Mouse (Mus musculus) yolk sac, embryonic 10.5 days (tissue): ENCODE data around the gene Arpp19.
A peak's percentile ranks its signal among the peaks of the same experiment; 100 is the strongest.

Experiments
- DNase-seq: peaks from one replicate; pipeline ENCODE4 v3.0.0-alpha.2; 2017; ENCODE audit warnings: low spot score

The Arpp19 gene

DNA sequence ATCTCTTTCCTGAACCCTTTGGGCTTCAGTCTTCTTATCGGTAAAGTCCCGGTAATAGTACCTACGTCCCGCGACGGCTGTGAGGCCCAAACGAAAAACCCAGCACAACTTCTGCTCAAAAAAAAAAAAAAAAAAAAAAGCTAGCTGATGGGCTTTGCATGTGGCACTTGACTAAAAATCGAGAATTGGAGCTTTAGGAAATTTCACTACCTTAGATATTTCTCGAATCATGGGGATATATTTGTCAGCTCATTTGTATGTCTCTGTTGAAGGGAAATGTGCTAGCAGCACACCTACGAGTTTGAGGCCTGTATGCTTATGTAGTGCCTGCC is 909 bp downstream of the Arpp19 start:
- DNase-seq = no peak

DNA sequence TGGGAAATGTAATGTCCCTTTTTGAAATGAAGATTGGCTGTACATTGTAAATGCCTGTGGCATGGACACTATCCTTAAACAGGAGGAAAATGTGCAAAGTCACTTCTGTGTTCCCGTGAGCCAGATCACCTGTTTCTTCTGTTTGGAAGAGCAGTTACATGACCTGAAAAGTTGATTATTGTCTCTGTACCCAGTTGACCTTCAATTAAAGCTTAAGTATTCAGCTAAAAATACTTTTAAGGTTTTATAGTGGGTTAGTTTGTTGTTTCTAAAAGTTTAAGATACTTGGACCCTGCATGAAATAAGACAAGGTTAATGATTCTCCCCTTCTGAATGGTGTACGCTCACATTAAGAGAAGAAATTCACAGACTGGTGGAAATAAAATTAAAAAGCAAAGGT is 3.2 kb downstream of the Arpp19 start:
- no peak for DNase-seq

DNA sequence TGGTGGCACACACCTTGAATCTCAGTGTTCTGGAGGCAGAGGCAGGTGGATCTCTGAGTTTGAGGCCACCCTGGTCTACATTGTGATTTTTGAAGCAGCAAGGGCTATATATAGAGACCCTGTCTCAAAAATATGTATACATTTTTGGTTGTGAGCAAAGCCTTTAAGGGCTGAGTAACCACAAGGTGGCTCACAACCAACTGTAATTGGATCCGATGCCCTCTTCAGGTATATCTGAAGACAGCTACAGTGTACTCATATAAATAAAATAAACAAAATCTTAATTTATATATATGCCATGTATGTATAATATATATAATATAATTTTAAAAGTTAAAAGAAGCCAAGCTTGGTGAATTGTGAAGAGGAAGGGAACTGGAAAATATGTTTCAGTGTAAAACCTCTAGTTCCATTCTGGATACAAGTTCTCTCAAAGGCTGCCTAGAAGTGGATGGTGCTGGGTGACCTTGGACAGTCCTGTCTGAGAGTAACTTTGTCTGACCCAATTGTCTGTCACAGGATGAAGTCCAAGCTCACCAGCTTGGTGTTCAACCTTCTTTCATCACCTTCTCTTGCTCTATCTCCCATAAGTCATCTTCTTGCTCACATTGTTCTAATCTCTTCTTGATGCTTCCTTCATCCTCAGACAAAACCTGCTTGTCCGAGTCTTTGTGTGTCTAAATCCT is 4.6 kb downstream of the Arpp19 start:
- DNase-seq = no peak

DNA sequence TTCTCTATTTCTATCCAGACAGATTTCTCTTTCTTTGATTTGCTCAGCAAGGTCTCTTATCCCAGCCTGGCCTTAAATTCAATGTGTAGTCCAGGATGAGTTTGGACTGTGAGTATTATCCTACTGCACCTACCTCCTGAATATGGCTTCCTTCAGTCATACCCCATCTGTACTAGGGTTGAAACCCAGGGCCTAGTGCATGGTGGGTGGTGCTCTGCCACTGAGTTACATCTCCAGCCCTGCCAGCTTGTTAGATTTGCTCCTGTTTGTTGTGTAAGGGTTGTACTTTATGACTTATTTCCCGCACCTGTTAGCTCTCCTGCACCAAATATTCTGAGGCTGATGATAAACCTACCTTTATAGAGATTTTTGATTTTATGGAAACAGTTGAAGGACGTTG is 5.8 kb downstream of the Arpp19 start:
- DNase-seq = no peak

DNA sequence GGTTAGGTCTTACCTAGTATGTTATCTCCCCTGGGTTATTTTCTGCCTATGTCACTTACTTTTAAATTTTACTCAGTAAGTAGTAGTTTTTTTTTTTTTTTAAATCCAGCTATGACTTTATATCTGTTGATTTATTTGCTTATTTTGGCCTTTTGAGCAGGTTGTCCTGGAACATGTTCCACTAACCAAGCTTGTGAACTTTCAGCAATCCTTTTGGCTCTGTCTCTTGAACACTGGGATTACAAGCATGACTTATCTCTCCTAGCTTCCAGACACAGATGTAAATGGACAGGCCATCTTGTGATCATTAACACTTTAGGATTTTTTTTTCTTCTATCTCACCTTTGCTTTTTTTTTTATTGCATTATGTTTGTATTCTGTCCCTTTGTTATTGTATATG is 9.7 kb downstream of the Arpp19 start:
- no peak for DNase-seq

DNA sequence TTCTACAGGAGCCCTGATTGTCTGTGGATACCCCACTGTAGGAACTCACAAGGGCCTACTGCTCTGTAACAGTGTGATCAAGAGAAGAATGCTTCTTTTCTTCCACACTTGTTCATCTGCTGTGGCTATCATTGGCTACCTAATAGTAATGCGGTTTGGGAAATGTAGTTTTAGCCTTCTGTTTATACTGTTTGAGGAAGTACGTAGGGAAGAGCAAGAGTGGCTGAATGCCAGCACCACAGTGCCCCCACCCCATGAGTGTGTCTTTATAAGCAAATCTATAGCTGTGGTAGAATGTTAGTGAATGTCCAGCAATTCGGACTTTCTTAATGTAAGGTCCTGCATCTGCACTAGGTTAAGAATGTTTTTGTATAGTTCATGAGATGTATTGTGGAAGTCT is 11.7 kb downstream of the Arpp19 start:
- DNase-seq = no peak

DNA sequence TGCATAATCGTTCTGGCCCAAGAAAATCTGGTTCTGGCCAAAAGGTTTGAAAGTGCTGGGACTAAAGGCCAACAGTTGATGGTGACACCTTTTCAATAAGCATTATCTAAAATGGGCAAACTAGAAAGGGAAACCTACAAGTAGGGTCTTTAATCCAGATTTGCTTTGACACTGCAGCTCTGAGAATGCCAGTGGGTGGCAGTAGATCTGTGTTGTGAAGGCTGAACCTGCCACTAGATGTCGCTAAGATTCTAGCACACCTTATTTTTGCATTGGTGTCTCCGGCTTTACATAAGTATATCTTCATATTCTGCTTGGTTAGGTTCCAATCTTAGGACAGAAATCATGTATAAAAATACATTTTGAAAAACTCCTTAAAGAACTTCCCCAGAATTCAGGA is 12.6 kb downstream of the Arpp19 start:
- DNase-seq = peak; percentile 45

DNA sequence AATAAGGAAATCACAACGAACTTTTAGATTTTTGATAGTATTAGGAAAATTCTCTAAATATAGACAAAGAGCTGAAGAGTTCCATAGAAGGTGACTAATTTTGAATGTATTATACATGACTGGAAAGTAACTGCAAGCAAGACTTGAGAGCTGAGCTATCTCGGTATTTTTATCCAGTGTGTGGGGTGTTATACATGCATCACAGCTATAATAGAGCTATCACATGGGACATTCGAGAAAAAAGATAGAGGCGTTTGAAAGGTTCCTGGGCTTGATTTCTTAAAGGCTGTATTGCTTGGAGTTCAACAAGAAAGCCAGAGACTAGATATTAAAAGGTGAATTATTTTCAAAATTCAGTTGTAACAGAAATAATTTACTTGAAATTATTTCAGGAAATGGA is 14.4 kb downstream of the Arpp19 start:
- no peak for DNase-seq

DNA sequence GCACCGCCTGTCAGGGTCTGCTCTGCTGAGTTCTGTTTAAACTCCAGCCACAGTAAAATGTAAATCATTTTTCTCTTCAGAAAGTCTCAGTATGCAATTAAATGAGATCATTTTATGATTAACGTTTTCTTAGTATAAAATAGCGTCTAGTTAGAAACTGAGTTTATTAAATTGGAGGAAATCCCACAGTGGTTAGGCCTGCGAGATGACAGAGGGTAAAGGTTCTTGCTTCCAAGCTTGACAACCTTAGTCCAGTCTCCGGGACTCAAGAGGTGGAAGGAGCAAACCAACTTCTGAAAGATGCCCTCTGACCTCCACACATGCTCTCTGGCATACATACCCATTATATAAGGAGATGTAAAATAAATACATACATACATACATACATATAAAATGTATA is 17.6 kb downstream of the Arpp19 start:
- no peak for DNase-seq

DNA sequence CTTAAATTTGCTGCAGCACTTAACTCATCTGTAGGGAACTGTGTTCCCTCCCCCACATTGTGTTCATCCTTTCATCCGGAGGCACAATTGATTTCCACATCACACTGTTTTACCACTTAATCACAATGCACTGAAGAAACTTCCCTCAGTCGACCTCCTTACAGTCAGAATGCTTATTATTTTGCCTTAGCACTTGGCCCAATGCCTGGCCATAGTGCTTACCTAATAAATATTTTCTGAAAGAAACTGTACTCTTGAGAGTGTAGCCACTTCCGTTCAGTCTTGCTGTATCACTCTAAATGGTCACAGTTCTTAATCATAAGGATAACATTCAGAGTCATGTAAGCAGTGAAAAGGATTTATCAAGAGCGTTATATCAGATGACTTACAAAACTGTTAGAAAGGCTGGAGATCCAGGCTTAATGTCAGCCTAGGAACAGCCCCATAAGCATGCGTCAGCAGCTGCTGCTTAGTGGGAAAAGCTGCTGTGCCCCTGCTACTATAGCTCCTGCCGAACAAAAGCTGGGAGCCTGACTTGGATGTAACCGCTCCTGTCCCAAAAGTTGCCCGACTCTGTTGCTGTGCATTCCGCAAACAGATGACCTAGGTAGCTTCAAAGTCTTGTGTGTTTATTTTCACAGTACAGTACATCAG is 27.4 kb downstream of the Arpp19 start:
- DNase-seq = no peak

DNA sequence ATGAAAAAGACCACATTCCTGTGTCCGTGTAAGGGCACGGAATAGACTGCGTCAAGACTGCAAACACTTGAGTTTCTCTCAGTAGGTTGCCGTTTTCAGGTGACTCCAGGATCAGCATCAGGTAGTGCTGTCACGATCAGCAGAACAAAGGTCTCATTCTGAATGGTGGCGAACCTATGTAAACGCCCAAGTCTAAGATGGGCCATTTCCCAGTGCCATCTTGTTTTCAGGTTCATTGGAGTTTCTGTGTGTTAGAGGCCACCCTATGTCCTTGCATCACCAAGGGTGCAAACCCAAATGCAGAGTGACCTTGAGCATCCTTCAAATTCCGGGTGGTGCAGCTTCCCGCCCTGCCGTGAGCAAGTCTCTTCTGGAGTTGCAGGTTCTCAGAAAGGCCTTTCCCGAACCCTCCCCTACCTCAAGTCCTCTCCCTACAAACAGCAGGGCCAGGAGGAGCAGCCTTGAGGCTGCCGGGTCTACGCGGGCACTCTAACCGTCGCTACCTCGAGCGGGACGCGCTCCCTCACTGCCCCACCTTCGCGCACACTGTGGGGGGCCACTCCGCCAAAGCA is 33.1 kb downstream of the Arpp19 start, which contains the start of gene Myo5a:
Gene Myo5a (plus strand): TSS at position 559 of the 572 bp plus-strand sequence.
- no peak for DNase-seq

DNA sequence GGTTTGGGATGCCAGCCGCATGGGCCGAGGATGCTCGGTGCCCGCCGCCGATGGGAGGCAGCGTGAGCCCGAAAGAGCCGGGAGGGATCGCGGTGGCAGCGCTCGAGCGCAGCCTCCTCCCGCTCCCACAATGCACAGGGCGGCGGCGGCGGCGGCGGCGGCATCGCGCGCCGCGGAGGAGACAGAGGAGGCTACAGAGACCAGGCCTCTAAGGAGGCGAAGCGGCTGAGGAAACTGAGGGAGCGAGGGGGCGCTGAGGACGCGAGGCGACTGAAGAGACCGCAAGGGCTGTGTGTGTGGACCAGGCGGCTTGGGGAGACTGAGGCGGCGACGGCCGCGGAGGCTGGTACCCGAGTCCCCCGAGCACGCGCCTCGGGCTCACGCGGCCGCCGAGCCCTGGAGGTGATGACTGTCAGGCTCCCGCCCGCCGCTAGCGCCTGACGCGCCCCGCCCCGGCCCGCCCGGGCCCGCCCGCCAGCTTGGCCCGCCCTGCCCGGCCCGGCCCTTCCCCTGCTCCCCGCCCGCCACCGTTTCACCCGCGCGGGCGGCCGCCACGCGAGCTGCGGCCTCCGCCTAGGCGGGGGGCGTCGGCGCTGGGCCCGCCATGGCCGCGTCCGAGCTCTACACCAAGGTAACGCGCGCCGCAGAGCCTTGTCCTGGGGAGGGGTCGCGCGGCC is 33.8 kb downstream of the Arpp19 start:
- peak; percentile 83 for DNase-seq

DNA sequence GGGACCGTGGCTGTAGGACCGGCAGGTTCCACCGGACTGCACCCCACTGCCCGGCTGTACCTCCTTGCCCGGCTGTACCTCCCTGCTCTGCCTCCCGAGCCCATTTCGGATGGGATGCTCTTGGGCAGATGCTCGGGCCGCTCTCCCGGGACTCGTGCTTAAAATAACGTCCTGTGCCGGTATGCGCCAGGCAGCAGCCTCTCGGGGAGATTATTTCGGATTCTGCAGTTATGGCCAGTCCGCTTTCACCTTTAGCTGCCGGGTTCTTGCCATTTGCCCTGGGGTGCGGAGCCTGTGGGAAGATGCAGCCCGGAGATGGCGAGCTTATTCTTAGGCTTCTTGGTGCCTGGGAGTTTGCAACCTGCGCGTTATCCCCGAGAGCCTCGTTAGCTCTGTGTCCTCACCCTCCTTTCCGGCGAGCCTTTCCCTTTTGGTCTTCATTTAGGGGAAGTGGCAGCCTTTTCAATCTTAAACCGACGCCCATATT is 34.3 kb downstream of the Arpp19 start:
- peak; percentile 58 for DNase-seq

DNA sequence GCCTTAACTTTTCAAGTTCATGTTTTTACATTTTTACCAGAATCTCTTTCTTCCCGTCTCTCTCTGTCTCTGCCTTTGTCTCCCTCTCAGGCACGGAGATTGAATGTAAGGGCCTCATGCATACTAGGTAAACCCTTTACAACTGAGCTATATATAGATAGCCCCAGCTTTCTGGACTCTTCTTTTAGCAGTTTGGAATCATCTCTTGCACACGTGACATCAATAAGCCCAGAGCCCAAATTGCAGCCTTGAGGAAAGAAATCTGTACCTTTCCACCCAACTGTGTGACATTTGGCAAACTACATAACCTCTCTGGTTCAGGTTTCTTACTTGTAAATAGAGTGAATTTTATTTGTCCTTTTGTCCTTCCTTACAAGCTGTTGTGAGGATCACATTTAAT is 34.9 kb downstream of the Arpp19 start:
- no peak for DNase-seq

DNA sequence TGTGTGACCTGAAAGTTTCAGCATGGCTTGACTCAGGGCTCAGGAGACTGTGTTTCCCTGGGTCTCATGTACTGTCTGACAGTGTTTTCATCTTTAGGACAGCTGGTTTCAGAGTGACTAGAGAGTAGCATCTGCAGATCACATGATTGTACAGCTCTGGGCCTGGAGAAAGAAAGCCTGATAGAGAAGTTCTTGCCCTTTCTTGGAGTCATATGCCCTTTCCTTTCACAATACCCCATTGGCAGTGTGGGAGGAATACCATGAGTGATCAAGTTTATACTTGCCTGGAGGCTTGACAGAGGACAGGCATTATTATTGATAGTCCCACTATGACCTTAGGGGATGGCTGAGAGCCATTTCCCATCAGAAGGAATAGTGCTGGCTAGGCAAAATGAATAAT is 39.8 kb downstream of the Arpp19 start:
- no peak for DNase-seq

DNA sequence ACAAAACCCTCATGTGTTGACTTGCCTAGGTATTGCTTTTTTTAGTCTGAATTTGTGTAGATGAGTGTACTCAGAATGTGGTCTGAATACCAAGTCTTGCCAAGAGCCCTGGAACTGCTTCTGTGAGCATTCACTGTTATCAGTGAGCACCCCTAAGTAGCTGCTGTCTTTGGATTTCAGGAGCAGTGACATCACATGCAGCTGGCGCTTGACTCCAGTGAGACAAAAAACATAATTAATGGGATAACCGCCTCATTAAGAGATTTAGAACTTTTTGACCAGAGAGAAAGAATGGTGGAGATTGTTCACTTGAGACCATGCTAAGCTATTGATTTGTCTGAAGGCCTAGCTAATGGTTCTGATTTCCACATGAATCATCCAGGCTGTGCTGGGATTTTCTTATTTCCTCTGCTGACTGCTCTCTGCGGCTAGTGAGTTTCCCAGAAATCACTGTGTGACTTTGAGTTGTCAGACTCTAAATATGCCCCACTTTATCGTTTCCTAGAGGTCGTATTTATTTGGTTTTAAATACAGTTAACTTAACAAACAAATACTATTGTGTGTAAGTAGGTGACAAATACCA is 47.9 kb downstream of the Arpp19 start:
- DNase-seq = no peak

DNA sequence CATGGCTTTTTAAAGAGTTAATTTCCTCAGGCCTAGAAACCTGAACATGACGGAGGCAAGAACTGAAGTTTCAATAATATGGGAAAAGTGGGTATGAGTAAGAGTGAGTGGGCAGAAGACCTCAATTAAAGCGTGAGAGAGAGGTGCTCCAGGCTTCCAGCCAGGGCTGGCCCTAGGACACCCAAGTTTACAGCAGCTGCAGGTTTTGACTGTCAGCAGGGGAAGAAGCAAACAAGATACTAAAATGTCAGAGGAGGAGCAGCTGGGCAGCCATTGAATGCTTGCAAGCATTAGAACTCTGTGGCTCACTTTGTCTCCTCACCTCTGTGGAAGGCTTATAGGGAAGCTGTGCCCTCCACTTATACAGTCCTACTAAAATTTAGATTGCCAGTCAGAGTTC is 50.4 kb downstream of the Arpp19 start:
- no peak for DNase-seq

DNA sequence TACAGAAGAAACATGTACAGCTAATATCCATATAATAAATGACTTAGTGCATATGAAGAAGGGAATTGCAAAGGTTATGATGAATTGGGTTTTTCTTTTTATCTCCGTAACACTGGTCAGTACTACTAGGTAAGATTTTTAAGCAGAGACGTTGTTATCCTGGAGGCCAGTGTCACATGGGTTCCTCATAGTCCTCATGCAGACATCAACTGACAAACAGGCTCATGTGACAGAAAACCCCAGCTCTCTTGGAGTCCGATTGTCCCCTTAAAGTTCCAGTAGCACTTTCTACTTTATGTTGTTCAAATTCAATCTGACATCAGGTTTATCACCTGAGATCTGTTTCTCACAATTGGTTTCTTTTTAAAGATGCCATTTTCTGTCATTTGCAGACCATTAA is 51.9 kb downstream of the Arpp19 start:
- DNase-seq = no peak

DNA sequence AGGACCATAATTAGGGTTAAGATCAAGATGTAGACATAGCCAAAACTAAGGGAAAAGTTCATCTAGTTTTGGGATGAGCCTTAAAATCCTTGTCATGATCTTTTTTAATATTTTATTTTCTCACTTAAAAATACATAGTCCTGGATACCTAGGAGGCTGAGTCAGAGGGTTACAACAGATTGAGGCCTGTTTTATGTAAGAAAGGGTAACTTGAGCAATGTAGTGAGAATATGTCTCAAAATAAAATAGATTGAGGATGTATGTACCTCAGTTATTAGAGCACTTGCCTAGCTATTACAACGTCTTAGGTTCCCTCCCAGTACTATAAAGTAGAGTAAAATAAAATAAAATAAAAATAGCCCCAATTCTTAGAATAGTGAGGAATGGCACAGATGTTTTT is 54.7 kb downstream of the Arpp19 start:
- no peak for DNase-seq

DNA sequence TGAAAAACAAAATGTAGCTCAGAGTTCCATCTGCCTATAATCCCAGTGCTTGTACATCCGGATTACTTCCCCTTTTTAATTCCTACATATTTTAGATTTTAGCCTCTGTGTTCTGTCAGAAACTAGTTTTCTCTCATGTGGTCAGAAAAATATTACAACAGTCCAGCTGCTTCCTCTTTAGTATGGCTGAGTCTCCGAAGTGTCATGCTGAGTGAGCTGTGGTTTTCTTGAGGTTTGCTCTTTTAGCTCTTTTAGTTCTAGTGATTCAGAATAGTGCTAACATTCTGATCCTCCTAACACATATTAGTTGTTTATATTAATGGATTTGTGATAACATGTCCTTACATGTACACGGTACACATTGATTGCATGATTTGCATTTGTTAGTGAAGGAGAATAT is 57.3 kb downstream of the Arpp19 start:
- DNase-seq = no peak

DNA sequence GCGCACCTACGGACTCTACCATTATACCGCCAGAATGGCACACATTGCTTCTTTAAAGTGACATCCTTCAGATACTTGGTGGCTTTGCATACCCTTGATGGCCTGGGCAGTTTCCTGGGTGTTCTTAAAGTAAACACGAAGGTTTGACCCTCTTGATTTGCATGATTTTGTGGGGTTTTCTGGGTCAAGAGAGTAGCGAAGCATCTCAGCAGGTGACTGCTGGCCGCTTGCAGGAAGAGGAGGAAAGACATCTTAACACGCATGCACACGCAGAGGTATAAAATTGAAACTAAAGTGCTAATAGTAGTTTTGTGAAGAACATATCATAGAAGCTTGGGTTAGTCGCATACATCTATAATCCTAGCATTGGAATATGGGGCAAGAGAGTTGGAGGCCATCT is 61.5 kb downstream of the Arpp19 start:
- DNase-seq = no peak

DNA sequence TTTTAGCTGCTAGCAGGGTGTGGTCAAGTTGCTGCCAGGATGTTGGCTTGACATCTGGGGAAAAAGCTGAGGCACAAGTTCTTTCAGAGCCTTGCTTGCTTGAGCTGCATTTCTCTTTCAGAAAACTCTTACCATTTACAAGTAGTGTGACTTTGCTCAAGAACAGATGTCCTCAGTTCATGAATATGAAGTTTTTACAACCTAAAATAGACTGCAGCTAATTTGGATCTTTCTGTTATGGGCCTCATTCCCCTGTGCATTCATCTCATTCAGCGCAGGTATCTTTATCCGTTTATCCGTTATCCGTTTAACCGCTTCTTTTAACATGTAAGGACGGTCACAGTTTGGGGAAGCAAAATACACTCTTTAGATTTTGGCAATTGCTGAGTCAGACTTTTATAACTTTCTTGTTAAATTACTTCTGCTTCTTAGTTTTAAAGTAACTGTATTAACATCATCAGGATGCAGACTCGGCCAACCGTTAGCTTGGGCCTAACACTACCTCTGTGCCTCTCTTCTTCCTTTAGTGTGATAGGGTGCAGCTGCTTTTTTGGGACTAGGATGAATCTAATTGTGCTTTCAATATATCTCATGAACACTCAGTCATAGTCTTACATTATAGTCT is 62.9 kb downstream of the Arpp19 start:
- DNase-seq = no peak
